Comparison of ENCODE assay signal across 8 mouse cellular contexts in the genomic region with DNA sequence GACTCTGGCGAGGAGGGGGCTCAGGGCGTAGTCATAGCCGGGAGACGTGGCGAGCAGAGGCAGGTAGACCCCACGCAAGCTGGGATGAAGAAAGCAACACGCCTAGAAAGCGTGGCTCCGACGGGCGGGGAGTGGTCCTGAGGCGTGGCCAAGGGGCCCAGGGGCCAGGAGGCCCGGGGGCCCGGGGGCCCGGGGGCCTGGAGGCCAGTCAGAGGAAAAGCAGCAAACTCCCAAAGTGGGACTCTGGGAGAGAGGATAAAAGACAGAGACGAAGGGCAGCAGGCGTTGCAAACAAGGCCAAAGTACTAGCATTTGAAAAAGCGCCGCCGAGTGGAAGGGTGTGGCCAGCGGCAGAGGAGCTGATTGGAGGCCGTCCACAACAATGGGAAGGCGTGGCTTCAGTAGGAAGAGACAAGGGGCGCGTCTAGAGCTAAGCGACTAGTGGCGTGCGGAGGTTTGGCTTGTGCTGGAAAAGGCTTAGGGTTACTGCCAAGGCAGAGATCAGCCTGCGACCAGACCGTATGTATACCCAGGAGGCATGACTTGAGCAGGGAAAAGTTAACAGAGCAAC. TPM values are rescaled to one million over a fixed set of nuclear protein-coding genes. Genes with fewer than 3 reads are reported as not detected.
A peak's percentile ranks its signal among the peaks of the same experiment; 100 is the strongest.
DNase-seq lines count a peak whose midpoint lies in the region; ATAC-seq lines count a peak whose summit lies in the region.

No protein-coding gene starts in this region.

- H3K36me3 ChIP-seq in intestine, embryonic 14.5 days (ENCODE audit: control insufficient read depth, insufficient read depth, low read length): peaks cover 32% of the 10 kb centered on the region
- H3K36me3 ChIP-seq in limb, embryonic 12.5 days: peaks cover 35% of the 10 kb centered on the region
- peaks cover 36% of the 10 kb centered on the region for H3K36me3 ChIP-seq in midbrain, embryonic 14.5 days (ENCODE audit: control insufficient read depth, insufficient read depth, low read length)

- peak overlapping the region; percentile 84 for H3K4me3 ChIP-seq in intestine, embryonic 14.5 days (ENCODE audit: low read depth, low read length)
- H3K4me3 ChIP-seq in limb, embryonic 12.5 days (replicated peaks): peak overlapping the region; percentile 83
- peak overlapping the region; percentile 68 for H3K4me3 ChIP-seq in midbrain, embryonic 14.5 days (replicated peaks; ENCODE audit: low read depth, low read length)

- peak overlapping the region; percentile 78 for H3K9ac ChIP-seq in intestine, embryonic 14.5 days (ENCODE audit: low read length)
- peak overlapping the region; percentile 76 for H3K9ac ChIP-seq in limb, embryonic 12.5 days (replicated peaks)
- H3K9ac ChIP-seq in midbrain, embryonic 14.5 days (replicated peaks; ENCODE audit: low read length): peak overlapping the region; percentile 84

- H3K27ac ChIP-seq in intestine, embryonic 14.5 days (ENCODE audit: low read depth): peak overlapping the region; percentile 97
- peak overlapping the region; percentile 91 for H3K27ac ChIP-seq in limb, embryonic 12.5 days
- H3K27ac ChIP-seq in midbrain, embryonic 14.5 days (replicated peaks; ENCODE audit: low read depth, low read length): peak overlapping the region; percentile 90

- H3K27me3 ChIP-seq in intestine, embryonic 14.5 days (replicated peaks; ENCODE audit: control insufficient read depth, insufficient read depth, low read length): no peaks in the 10 kb centered on the region
- H3K27me3 ChIP-seq in limb, embryonic 12.5 days: no peaks in the 10 kb centered on the region
- H3K27me3 ChIP-seq in midbrain, embryonic 14.5 days (ENCODE audit: control insufficient read depth, insufficient read depth, low read length): no peaks in the 10 kb centered on the region

- intact Hi-C loops in gastrocnemius, postnatal 36 days (cut with DNase I): no loop called here

- peak overlapping the region; percentile 88 for H3K4me2 ChIP-seq in intestine, embryonic 14.5 days (ENCODE audit: low read length)
- peak overlapping the region; percentile 95 for H3K4me2 ChIP-seq in limb, embryonic 12.5 days
- peak overlapping the region; percentile 89 for H3K4me2 ChIP-seq in midbrain, embryonic 14.5 days (ENCODE audit: low read length)

- DNase-seq in layer of hippocampus, adult 11-12 months (ENCODE audit: low spot score): peak; percentile 79
- no peak for DNase-seq in layer of hippocampus, adult 9-10 months (ENCODE audit: low spot score)
- peak; percentile 95 for DNase-seq in embryo, embryonic 11 days
- peak; percentile 62 to 69 for DNase-seq in gastrocnemius, postnatal 36 days
- peak; percentile 93 for DNase-seq in intestine, embryonic 14.5 days (ENCODE audit: low spot score)
- peak; percentile 92 for DNase-seq in midbrain, embryonic 14.5 days
- peak; percentile 85 to 89 for DNase-seq in spleen, postnatal 36 days (ENCODE audit: low spot score in 2 of 2)

- WGBS in intestine, embryonic 14.5 days: under 1% methylated on average over 30 of the region's 30 CpGs
- WGBS in limb, embryonic 12.5 days: under 1% methylated on average over 30 of the region's 30 CpGs
- WGBS in midbrain, embryonic 14.5 days: under 1% methylated on average over 30 of the region's 30 CpGs

- peak; percentile 87 for ATAC-seq in intestine, embryonic 14.5 days (replicated peaks; ENCODE audit: low FRiP score, low TSS enrichment, low read depth)
- ATAC-seq in limb, embryonic 12.5 days (ENCODE audit: insufficient number of reproducible peaks, insufficient read depth, low FRiP score, low TSS enrichment, low read depth): peak; percentile 72
- ATAC-seq in midbrain, embryonic 14.5 days (ENCODE audit: low FRiP score, low TSS enrichment): peak; percentile 85

- peaks cover 22% of the 10 kb centered on the region for H3K4me1 ChIP-seq in intestine, embryonic 14.5 days (replicated peaks; ENCODE audit: control insufficient read depth, insufficient read depth, low read length)
- H3K4me1 ChIP-seq in limb, embryonic 12.5 days (replicated peaks): peaks cover 26% of the 10 kb centered on the region
- peaks cover 29% of the 10 kb centered on the region for H3K4me1 ChIP-seq in midbrain, embryonic 14.5 days (ENCODE audit: control insufficient read depth, insufficient read depth, low read length)

- H3K9me3 ChIP-seq in intestine, embryonic 14.5 days (ENCODE audit: control insufficient read depth, low read length): no peaks in the 10 kb centered on the region
- no peaks in the 10 kb centered on the region for H3K9me3 ChIP-seq in limb, embryonic 12.5 days
- H3K9me3 ChIP-seq in midbrain, embryonic 14.5 days (ENCODE audit: control insufficient read depth, low read length): no peaks in the 10 kb centered on the region

RNA-seq across cellular contexts. Expression of gene Ubl5, which starts 0.3 kb away (rescaled TPM):
- 100 to 1,000 TPM; 163 to 198 TPM for total RNA-seq in gastrocnemius, postnatal 36 days (2021)
- polyA plus RNA-seq in intestine, embryonic 14.5 days (2014; fragmentation: Nextera tagmentation; extraction: Ambion mirVana): 346 and 349 TPM in 2 replicates
- polyA plus RNA-seq in limb, embryonic 12.5 days (2016; fragmentation: Nextera tagmentation; extraction: Ambion mirVana): 395 and 428 TPM in 2 replicates
- 444 and 552 TPM in 2 replicates for polyA plus RNA-seq in midbrain, embryonic 14.5 days (2014; fragmentation: Nextera tagmentation; extraction: Ambion mirVana)

RNA-seq across cellular contexts. Expression of gene Fbxl12, which starts 1.6 kb away (rescaled TPM):
- total RNA-seq in gastrocnemius, postnatal 36 days (2021): 1 to 10 TPM; 4.7 to 6.0 TPM
- polyA plus RNA-seq in intestine, embryonic 14.5 days (2014; fragmentation: Nextera tagmentation; extraction: Ambion mirVana): 11.6 and 12.1 TPM in 2 replicates
- 20.9 and 21.0 TPM in 2 replicates for polyA plus RNA-seq in limb, embryonic 12.5 days (2016; fragmentation: Nextera tagmentation; extraction: Ambion mirVana)
- polyA plus RNA-seq in midbrain, embryonic 14.5 days (2014; fragmentation: Nextera tagmentation; extraction: Ambion mirVana): 12.1 and 20.8 TPM in 2 replicates

RNA-seq across cellular contexts. Expression of gene Pin1, which starts 8.9 kb away (rescaled TPM):
- total RNA-seq in gastrocnemius, postnatal 36 days (2021): 10 to 100 TPM; 12.6 to 13.4 TPM
- 55.1 and 55.3 TPM in 2 replicates for polyA plus RNA-seq in intestine, embryonic 14.5 days (2014; fragmentation: Nextera tagmentation; extraction: Ambion mirVana)
- 52.2 and 52.7 TPM in 2 replicates for polyA plus RNA-seq in limb, embryonic 12.5 days (2016; fragmentation: Nextera tagmentation; extraction: Ambion mirVana)
- polyA plus RNA-seq in midbrain, embryonic 14.5 days (2014; fragmentation: Nextera tagmentation; extraction: Ambion mirVana): 56.7 and 68.6 TPM in 2 replicates
